Mouse (Mus musculus): ENCODE data around the gene Exosc5.

The Exosc5 gene

DNA sequence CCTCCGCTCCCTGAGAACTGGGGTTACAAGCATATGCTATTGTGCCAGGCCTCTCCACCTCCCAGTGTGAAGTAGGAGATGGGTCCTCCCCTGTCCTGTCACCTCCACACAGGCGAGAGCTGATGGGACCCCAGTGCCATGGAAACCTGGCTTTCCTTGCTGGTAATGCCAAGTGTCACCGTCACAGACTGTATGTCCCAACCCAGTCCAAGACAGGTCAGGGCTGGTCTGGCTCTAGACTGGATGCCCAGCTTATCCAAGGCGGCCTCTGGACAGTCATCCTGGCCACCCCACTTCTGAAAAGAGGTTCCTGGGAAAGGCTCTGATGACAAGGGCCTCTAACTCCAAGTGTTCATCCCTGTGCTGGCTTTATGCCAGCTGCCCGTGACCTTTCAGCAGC is 21.9 kb upstream of the Exosc5 start:
- no peak for DNase-seq (ENCODE audit: low spot score in 2 of 2)

GRCm38 (mm10) chr7:25639754-25640153 is 19.2 kb upstream of the Exosc5 start:
- no peak for DNase-seq (ENCODE audit: low spot score in 2 of 2)

DNA sequence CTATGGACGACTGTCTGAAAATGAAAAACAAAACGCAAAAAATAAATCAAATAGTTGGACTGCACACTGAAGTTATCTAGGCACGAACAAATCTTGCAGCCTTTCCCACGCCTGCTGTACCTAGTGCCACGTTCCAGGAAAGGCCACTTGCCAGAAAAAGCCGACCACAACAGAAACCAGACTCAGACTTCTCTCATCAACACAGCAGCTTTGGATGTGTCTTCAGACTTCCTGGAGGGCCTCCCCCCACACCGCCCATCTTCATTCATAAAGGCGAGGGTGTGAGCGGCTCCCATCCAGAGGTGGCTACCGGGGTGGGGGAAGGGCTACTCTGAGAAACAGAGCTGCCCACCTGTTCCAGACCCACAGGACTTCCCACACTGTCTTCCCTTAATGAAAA is 14.8 kb upstream of the Exosc5 start:
- no peak for DNase-seq (ENCODE audit: low spot score in 2 of 2)

GRCm38 (mm10) chr7:25644631-25645030 is 14.3 kb upstream of the Exosc5 start:
- no peak for DNase-seq (ENCODE audit: low spot score in 2 of 2)

- peak; percentile 42 to 62 for DNase-seq (ENCODE audit: low spot score in 2 of 2)
Measured at GRCm38 (mm10) chr7:25645074-25645473, 13.9 kb upstream of the Exosc5 start.

DNA sequence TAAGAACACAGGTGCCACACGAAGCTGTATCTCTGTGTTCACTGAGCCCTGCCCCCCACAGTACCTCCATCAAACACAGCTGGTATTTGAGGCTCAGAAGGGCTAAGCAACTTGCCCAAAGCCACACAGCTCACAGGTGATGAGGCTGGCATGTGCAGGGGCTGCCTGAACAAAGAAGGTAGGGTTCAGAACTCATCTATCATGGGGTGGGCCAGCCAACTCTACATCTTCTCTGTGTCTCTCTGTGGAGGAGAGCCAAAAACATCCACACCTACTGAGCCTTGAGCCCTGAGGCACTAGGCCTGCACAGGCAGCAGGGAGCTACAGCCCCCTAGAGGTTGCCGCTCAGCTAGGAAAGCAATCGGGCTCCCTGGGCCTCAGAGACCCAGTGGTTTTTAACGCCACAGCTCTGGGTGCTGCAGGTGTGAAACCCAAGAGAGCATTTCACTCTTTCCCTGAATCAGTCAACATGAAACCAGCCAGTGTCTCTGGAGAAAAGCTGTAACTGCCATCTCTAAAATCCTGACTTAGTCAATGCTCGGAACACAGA is 11.3 kb upstream of the Exosc5 start:
- no peak for DNase-seq (ENCODE audit: low spot score in 2 of 2)

- DNase-seq (ENCODE audit: low spot score in 2 of 2): no peak
Measured at GRCm38 (mm10) chr7:25649839-25650238, 9.1 kb upstream of the Exosc5 start.

GRCm38 (mm10) chr7:25651281-25651680 is 7.7 kb upstream of the Exosc5 start:
- no peak for DNase-seq (ENCODE audit: low spot score in 2 of 2)

- DNase-seq (ENCODE audit: low spot score in 2 of 2): no peak
Measured at GRCm38 (mm10) chr7:25652244-25652759, 6.7 kb upstream of the Exosc5 start.

DNA sequence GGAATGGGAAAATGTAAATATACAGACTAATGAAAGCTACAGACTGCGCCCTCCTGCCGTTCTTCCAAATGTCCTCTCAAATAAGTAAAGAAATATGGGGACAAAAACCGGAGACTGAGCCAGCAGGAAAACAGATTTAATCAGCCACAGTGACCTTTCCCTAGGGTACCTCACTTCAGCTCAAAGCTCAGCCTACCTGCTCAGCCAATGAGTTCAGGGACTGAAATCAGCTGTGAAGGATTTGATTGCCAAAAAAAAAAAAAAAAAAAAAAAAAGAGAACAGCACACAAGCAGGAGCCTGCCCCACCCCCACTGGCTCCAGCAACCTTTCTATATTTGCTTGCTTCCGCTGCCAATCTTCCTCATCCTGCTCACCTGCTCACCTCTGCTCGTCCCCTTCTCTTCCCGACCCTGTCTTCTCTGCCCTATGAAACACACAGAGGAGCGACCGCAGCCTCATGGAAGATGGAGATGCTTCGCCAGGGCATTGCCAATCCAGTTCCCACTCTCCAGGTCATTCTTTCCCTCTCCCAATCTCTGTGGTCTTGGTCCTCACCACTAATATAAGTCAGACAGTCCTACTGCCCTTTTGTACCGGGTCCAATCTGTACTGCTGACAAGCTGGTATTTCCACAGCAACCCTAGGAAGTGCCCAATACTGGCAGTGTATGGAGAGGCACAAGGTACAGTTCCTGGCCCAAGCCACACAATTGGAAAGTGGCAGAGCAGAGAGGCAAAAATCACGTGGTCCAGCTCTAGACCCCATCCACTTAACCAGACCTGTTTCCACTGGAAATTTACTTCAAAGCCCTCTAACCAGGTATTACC is 3.1 kb upstream of the Exosc5 start:
- no peak for DNase-seq (ENCODE audit: low spot score in 2 of 2)

DNA sequence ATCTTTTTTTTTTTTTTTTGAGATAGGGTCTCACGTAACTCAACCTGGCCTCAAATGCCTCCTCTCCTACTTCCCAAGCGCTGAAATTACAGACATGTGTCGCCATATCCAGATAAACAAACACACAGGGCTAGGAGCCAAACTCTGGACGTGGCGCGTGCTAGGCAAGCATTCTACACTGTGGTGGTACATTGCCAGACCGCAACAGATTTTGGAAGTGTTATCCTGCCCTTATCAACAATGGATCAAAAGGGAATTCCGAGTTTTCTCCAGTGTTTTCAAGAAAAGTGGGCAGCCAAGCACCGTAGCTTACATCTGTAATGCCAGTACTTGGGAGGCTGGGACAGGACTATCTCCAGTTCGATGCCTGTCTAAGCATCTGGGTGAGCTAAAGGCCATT is 1.2 kb upstream of the Exosc5 start:
- no peak for DNase-seq (ENCODE audit: low spot score in 2 of 2)

GRCm38 (mm10) chr7:25666381-25666780 is 7.4 kb downstream of the Exosc5 start:
- no peak for DNase-seq (ENCODE audit: low spot score in 2 of 2)

- no peak for DNase-seq (ENCODE audit: low spot score in 2 of 2)
Measured at GRCm38 (mm10) chr7:25669158-25669557, 10.2 kb downstream of the Exosc5 start.

- no peak for DNase-seq (ENCODE audit: low spot score in 2 of 2)
Measured at GRCm38 (mm10) chr7:25669631-25670030, 10.7 kb downstream of the Exosc5 start.

DNA sequence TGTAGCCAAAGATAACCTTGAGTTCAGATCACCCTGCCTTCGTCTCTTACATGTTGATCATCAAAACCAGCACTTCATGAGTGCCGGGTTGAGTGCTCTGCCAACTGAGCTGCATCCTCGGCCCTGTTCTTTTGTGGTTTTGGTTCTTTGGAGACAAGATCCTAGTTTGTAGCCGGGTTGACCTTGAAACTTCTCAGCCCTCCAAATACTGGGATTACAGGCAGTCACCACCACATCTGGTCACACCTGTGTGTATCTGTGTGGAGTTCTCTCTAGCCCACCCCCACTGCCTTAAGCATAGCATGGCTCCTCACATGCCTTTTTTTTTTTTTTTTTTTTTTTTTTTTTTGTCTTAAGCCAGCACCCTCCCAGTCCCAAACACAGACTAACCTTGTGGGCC is 11.1 kb downstream of the Exosc5 start:
- DNase-seq (ENCODE audit: low spot score in 2 of 2): no peak

- DNase-seq (ENCODE audit: low spot score in 2 of 2): no peak
Measured at GRCm38 (mm10) chr7:25671686-25672085, 12.7 kb downstream of the Exosc5 start.

DNA sequence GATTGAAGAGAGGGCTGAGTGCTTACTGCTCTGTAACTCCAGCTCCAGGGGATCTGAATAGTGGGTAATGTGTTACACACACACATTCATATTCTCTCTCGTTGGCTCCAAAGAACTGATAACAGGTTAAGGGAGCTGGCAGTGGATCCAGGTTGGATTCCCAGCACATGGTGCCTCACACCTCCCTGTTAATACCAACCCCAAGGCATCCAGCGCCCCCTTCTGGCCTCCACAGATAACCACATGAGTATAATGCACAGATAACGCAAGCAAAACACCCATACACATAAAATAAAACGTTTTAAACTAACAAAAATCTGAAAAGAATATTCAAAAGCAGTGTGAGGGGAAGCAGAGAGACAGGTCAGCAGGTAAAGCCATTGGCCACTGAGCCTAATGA is 13.5 kb downstream of the Exosc5 start:
- DNase-seq (ENCODE audit: low spot score in 2 of 2): no peak

- no peak for DNase-seq (ENCODE audit: low spot score in 2 of 2)
Measured at GRCm38 (mm10) chr7:25674297-25674696, 15.3 kb downstream of the Exosc5 start.

DNA sequence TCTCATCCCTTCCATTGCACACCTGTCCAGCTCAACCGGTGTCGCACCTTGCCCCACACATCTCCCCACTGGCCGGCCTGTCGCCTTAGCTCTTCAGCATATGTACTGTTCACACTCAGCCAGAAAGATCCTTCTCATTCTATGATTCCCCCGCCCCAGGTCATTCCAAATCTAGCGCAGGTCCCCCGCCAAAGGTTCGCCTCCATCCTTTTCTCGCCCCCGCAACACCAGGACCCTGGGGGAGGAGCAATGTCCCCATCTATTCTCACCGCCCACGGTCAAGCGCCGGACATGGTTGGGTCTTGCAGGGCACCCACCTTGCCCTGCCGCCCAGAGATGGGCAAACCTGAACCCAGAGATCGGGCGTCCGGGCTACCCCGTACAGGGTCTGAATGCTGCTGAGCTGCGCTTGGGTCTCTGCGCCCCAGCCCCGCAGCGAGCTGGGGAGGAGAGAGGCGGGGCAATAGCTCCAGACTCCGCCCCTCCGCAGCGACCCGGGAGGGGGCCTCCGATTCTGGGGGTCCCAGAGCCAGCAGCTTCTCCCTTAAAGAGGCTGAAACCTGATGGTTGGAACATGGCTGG is 15.8 kb downstream of the Exosc5 start, which contains the start of gene Tmem91:
TSS of gene Tmem91 (minus strand) at position 448 of the 582 bp plus-strand sequence.
- DNase-seq (ENCODE audit: low spot score in 2 of 2): no peak

DNA sequence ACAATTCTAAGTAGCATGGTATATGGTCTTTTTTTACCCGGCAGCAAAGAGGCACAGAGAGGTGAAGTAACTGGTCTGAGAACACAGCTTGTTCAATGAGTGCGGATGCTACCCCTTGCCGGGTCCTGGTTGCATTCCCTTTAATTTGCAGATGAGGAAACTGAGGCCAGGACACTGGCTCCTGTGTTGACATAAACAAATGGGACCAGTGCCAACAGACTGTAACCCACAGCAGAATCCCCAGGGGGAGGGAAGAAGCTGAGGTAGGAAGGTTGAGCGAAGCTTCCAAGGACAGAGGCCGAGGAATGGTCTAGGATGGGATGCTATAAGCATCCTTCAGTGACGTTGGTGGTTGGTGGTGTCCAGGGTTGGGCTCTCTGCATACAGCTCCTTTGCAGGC is 16.4 kb downstream of the Exosc5 start:
- no peak for DNase-seq (ENCODE audit: low spot score in 2 of 2)

GRCm38 (mm10) chr7:25676085-25676781 is 17.3 kb downstream of the Exosc5 start:
- DNase-seq (ENCODE audit: low spot score in 2 of 2): peak in 1 of 2 experiments; percentile 45

DNA sequence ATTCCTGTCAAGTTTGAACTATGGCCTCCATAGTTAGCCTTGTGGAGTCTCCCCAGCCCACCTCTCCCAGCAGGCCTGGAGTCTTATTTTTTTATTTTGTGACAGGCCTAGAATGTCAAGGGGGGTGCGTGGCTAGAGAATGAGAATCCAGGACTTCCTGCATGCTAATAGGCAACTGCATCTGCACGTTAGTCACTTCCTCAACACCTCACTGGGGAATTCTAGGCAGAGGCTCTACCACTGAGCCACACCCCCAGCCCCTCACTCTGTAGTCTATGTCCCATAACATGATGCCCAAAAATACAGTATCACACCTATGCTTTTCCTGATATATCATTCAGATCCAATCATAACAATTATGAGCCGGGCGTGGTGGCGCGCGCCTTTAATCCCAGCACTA is 18.0 kb downstream of the Exosc5 start:
- DNase-seq (ENCODE audit: low spot score in 2 of 2): no peak
